Mouse (Mus musculus) embryonic facial prominence, embryonic 14.5 days (tissue): ENCODE results near the gene Faim2. TPM values are rescaled to one million over a fixed set of nuclear protein-coding genes. Genes with fewer than 3 reads are reported as not detected.

ENCODE experiments used
- ATAC-seq: fragments of 200-750 bp; cut with Nextera tagmentation; 2 replicates; pipeline ENCODE4 v1.8.0; 2017; ENCODE audit warnings: low read depth, moderate number of reproducible peaks, moderate TSS enrichment
- DNase-seq: peaks from one replicate; pipeline ENCODE4 v3.0.0-alpha.2; 2015; ENCODE audit warnings: low spot score
- H3K27ac ChIP-seq: fragments of 300-500 bp; sonication (generic); replicated peaks from 2 replicates; pipeline ENCODE4 v1.5.1; 2014; ENCODE audit warnings: low read depth, mild to moderate bottlenecking, low read length, moderate library complexity
- H3K27me3 ChIP-seq: fragments of 300-500 bp; sonication (generic); replicated peaks from 2 replicates; pipeline ENCODE4 v1.6.1; 2014; ENCODE audit warnings: low read length; ENCODE audit not compliant: control insufficient read depth, insufficient read depth
- H3K36me3 ChIP-seq: fragments of 300-500 bp; sonication (generic); 2 replicates; pipeline ENCODE4 v1.6.1; 2014; ENCODE audit warnings: low read length, mixed read lengths; ENCODE audit not compliant: control insufficient read depth, insufficient read depth
- H3K4me1 ChIP-seq: fragments of 300-500 bp; sonication (generic); 2 replicates; pipeline ENCODE4 v1.6.1; 2014; ENCODE audit warnings: antibody characterized with exemption, low read length; ENCODE audit not compliant: control insufficient read depth, insufficient read depth
- H3K4me2 ChIP-seq: fragments of 300-500 bp; sonication (generic); 2 replicates; pipeline ENCODE4 v1.6.1; 2014; ENCODE audit warnings: low read depth, mild to moderate bottlenecking, low read length, moderate library complexity, mixed read lengths
- H3K4me3 ChIP-seq: fragments of 300-500 bp; sonication (generic); 2 replicates; pipeline ENCODE4 v1.5.1; 2014; ENCODE audit warnings: low read depth, mild to moderate bottlenecking, low read length
- H3K9ac ChIP-seq: fragments of 300-500 bp; sonication (generic); 2 replicates; pipeline ENCODE4 v1.6.1; 2014; ENCODE audit warnings: low read depth, mild to moderate bottlenecking, low read length, moderate library complexity, mixed read lengths
- H3K9me3 ChIP-seq: fragments of 300-500 bp; sonication (generic); 2 replicates; pipeline ENCODE4 v1.6.1; 2016; ENCODE audit warnings: low read length; ENCODE audit not compliant: control insufficient read depth
- whole genome bisulfite sequencing: fragments of 180-500 bp; shearing (Covaris S2); extraction: QIAGEN DNeasy Blood & Tissue Kit; methylation state at CpG from one replicate; pipeline ENCODE4 v1.1.7; 2014; 5-methylcytosine and 5-hydroxymethylcytosine counted together
- polyA plus RNA-seq: library from polyadenylated mRNA; unstranded; fragments of >200 nt; fragmentation: Nextera tagmentation; extraction: Ambion mirVana; gene quantifications from 2 replicates; pipeline ENCODE4 v1.2.1, GENCODE M21; 2014

Gene Faim2
- polyA plus RNA-seq, 1 experiment from 2014 or later, result 1.1 TPM

GRCm38 (mm10) chr15:99502311-99502831 lies 25.6 kb downstream of the Faim2 start:
- 22% methylated on average over 12 of the region's 12 CpGs for WGBS
- no peaks in the 10 kb centered on the region for H3K27me3 ChIP-seq
- peaks cover 46% of the 10 kb centered on the region for H3K4me1 ChIP-seq
- no peak overlapping the region for H3K9ac ChIP-seq
- no peaks in the 10 kb centered on the region for H3K9me3 ChIP-seq
- peak; percentile 82 for DNase-seq
- H3K4me2 ChIP-seq, result peak overlapping the region; percentile 0; the same call in 1 of the 2 replicates
- H3K36me3 ChIP-seq, result no peaks in the 10 kb centered on the region
- peak; percentile 34 for ATAC-seq
- H3K4me3 ChIP-seq, result no peak overlapping the region
- H3K27ac ChIP-seq, result peak overlapping the region; percentile 68

DNA sequence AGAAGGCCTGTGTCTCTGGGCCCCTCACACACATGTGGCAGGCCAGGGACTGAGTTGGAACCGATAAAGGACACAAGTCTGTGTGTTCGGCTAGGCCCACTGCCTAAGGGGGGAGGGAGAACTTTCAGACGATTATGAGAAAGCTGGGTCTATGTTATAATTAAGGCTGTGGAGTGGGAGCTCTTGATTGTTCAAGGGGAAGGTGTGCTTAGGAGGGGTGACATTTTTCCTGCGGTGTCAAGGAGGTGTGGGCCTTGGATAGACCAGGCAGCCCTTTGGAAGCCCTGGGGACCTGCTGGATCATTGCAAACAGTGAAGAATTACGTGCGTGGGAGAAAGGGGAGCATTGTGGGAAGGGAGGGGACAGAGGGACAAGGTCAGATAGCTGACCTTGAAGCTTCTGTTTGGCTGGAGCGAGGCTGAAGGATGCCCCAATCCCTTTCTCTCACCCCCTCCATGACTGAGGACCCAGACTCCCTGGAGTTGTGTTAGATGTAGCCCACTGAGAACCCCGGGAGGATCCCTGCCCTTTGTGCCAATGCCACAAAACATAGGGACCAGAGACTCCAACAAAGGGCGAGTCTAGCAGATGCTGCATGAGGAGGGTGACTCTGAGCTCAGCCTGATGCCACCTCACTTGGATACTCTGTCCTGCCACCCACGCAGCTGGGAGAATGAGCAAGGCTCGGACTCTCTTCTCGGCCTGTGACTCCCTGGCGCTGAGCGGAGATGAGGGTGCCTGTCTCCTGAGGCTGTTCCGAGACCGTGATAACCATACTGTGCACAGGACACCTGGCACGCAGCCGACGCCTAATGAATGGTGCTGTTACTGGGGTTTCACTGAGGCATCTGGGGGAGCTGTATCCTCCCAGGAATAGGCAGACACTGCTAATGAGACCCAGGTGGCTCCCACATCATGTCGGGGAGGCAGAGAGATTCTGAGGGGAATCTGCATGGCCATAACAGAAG lies 26.4 kb downstream of the Faim2 start:
- WGBS, result 48% methylated on average over 20 of the region's 20 CpGs
- ATAC-seq, result peak; percentile 31; the same call in 1 of the 2 replicates
- DNase-seq, result peak; percentile 57
- no peak overlapping the region for H3K4me3 ChIP-seq
- H3K4me2 ChIP-seq, result peak overlapping the region; percentile 0; the same call in 1 of the 2 replicates
- peak overlapping the region; percentile 68 for H3K27ac ChIP-seq
- H3K36me3 ChIP-seq, result no peaks in the 10 kb centered on the region
- no peaks in the 10 kb centered on the region for H3K9me3 ChIP-seq
- H3K27me3 ChIP-seq, result no peaks in the 10 kb centered on the region
- no peak overlapping the region for H3K9ac ChIP-seq
- H3K4me1 ChIP-seq, result peaks cover 48% of the 10 kb centered on the region

- WGBS, result 51% methylated on average over 5 of the region's 5 CpGs
- H3K4me1 ChIP-seq, result peaks cover 40% of the 10 kb centered on the region
These were observed 27.6 kb downstream of the Faim2 start for GRCm38 (mm10) chr15:99500320-99500719.

DNA sequence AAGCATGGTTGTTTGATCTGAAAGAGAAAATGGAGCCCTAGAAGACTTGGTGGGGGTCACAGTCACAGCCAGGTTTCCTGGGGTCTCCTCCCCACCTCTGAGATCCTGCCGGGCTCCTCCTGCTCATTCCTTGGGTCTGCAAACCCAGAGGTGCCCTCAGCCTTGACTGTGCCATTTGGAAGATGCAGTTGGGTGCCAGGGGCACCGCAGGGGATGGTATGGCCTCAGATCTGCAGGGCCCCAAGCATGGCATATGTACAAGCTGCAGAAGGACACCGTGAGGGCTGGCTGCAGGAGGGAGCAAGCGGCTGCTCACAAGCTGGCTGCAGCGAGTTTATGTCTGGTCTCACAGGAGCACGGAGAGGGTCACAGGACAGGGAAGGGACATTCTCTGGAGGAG lies 28.2 kb downstream of the Faim2 start:
- H3K27me3 ChIP-seq, result no peaks in the 10 kb centered on the region
- no peaks in the 10 kb centered on the region for H3K36me3 ChIP-seq
- no peak overlapping the region for H3K4me2 ChIP-seq
- WGBS, result 48% methylated on average over 6 of the region's 6 CpGs
- H3K4me3 ChIP-seq, result no peak overlapping the region
- ATAC-seq, result no peak
- peaks cover 35% of the 10 kb centered on the region for H3K4me1 ChIP-seq
- no peak overlapping the region for H3K9ac ChIP-seq
- H3K9me3 ChIP-seq, result no peaks in the 10 kb centered on the region
- DNase-seq, result no peak
- no peak overlapping the region for H3K27ac ChIP-seq

More at GRCm38 (mm10) chr15:99500320-99500719, 27.6 kb downstream of the Faim2 start:
- Histone ChIP-seq H3K4me3 (no peak overlapping the region), H3K36me3 (no peaks in the 10 kb centered on the region), H3K27me3 (no peaks in the 10 kb centered on the region), H3K9ac (no peak overlapping the region), H3K9me3 (no peaks in the 10 kb centered on the region), H3K4me2 (no peak overlapping the region), H3K27ac (no peak overlapping the region)
- ATAC-seq, result no peak
- DNase-seq, result no peak

GRCm38 (mm10) chr15:99498781-99499180 lies 29.2 kb downstream of the Faim2 start:
- Histone ChIP-seq H3K27me3 (no peaks in the 10 kb centered on the region), H3K9ac (no peak overlapping the region), H3K4me1 (peaks cover 26% of the 10 kb centered on the region), H3K36me3 (no peaks in the 10 kb centered on the region), H3K4me2 (no peak overlapping the region), H3K9me3 (no peaks in the 10 kb centered on the region), H3K4me3 (no peak overlapping the region), H3K27ac (no peak overlapping the region)
- WGBS, result 61% methylated on average over 4 of the region's 4 CpGs
- DNase-seq, result no peak
- ATAC-seq, result no peak

- WGBS, result 78% methylated on average over 4 of the region's 4 CpGs
- Histone ChIP-seq H3K4me2 (no peak overlapping the region), H3K4me1 (peaks cover 26% of the 10 kb centered on the region)
These were observed 29.6 kb downstream of the Faim2 start for GRCm38 (mm10) chr15:99498356-99498755.

DNA sequence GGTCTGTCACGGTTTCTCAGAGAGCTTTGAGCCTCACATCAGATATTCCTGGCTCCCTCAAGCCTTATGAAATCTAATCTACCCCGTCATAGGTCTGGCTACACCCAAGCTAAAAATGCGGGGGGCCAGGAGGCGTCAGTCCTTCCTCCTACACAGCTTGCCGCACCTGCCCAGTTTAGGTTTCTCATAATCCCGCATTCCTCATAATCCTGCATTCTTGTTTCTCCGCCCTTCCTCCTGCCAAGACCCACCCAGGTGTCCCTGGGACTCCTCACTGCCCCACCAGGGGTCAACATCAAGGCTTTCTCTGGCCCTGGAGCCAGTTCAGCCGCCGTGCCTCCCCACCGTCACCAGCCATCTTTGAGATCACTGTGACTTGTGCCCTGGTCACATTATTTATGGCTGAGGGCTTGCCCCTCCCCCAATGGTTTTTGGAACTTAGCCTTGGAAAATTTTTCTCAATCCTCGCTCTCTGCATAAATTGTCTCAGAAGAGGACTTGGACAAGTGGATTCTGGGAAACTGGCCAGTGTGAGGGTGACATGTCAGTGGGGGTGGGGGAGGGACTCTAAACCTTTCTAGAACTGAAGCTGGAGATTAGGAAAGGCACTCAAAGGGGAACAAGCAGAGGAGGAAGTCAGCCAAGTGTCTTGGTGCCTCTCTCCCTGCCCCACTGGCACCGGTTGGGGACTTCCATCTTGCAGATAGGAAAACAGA lies 30.3 kb downstream of the Faim2 start:
- Histone ChIP-seq H3K27ac (no peak overlapping the region; the same call in 1 of the 2 replicates), H3K36me3 (no peaks in the 10 kb centered on the region), H3K27me3 (no peaks in the 10 kb centered on the region), H3K9me3 (no peaks in the 10 kb centered on the region), H3K4me3 (no peak overlapping the region), H3K4me1 (peaks cover 24% of the 10 kb centered on the region), H3K9ac (no peak overlapping the region), H3K4me2 (no peak overlapping the region; the same call in 1 of the 2 replicates)
- DNase-seq (peak; percentile 49), ATAC-seq (peak; percentile 47; the same call in 1 of the 2 replicates)
- WGBS, result 49% methylated on average over 12 of the region's 12 CpGs

More at GRCm38 (mm10) chr15:99498356-99498755, 29.6 kb downstream of the Faim2 start:
- Histone ChIP-seq H3K9ac (no peak overlapping the region), H3K4me3 (no peak overlapping the region), H3K27ac (no peak overlapping the region), H3K9me3 (no peaks in the 10 kb centered on the region), H3K36me3 (no peaks in the 10 kb centered on the region), H3K27me3 (no peaks in the 10 kb centered on the region)
- ATAC-seq (no peak), DNase-seq (no peak)

DNA sequence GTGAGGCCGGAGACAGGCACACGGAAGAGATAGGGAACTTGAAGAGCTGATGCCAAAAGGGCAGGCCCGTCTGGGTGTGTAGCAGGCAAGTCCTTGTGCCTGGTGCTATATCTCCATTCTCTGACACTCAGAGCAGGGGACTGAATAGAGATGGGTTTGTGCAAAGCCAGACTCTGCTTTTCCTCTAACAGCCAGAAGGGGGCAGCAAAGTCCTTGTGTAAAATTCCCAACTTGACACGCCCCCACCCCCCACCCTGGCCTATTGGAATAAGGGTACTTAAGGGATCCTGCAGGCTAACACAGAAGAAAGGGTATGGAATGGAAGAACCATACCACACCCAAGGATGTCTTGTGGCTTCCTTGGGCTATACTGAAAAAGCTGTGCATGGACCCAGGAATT lies 30.9 kb downstream of the Faim2 start:
- Histone ChIP-seq H3K4me3 (no peak overlapping the region), H3K27ac (no peak overlapping the region), H3K27me3 (no peaks in the 10 kb centered on the region), H3K4me1 (peaks cover 17% of the 10 kb centered on the region), H3K9me3 (no peaks in the 10 kb centered on the region), H3K9ac (no peak overlapping the region), H3K36me3 (no peaks in the 10 kb centered on the region), H3K4me2 (no peak overlapping the region; the same call in 1 of the 2 replicates)
- 12% methylated on average over 4 of the region's 4 CpGs for WGBS
- DNase-seq (peak; percentile 84), ATAC-seq (peak; percentile 41)
